Mouse (Mus musculus) G1E (cell line): Measurements from ENCODE around the gene St7.

ENCODE experiments used
- CTCF ChIP-seq: IDR thresholded peaks from 2 replicates; pipeline ENCODE4 v1.5.1; 2012; ENCODE audit warnings: low read depth, low read length, inconsistent platforms, mixed read lengths
- GATA1 ChIP-seq: IDR thresholded peaks from 2 replicates; pipeline ENCODE4 v1.6.1; 2012; ENCODE audit warnings: borderline replicate concordance, low read length, inconsistent platforms, mixed read lengths
- POLR2AphosphoS5 ChIP-seq: IDR thresholded peaks from 2 replicates; pipeline ENCODE4 v1.6.1; 2012; ENCODE audit warnings: low read depth, low read length, inconsistent platforms; ENCODE audit not compliant: insufficient replicate concordance

DNA sequence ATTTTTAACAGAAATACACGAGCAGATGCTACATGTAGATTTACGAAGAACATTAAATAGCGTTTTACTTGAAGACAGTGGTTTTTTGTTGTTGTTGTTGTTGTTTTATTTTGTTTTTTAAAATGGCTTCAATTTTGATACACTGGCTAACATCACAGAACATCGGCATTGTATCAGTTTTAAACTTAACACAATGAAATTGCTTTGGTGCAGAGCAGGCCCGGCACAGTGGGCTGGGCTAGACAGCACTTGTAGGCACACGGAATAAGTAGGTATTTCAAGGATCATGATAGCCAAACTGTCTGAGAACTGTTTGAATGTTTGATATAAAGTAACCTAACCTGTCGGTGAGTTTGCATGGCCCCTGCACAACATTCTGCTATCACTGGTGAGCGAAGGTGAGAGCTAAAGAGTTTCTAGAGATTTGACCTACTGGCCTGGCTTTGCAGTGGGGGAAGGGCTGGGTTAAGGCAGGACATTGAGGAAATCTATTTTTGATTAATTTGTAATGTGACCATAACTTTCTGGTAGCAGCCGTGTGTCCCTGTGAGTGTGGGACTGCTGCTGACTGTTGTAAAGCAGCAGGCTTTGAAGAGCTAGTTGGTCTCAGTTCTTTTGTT lies 57.4 kb downstream of the St7 start:
- TF ChIP-seq GATA1: no peak
- TF ChIP-seq CTCF: no peak
- TF ChIP-seq POLR2AphosphoS5: no peak
